Mouse (Mus musculus): Measurements from ENCODE around the gene Hes5.

- TF ChIP-seq CTCF (IDR thresholded peaks at IDR 0.05; ENCODE audit: borderline replicate concordance, extremely low read depth, insufficient read depth, insufficient read length): no peak
- no peak for TF ChIP-seq POLR2A (IDR thresholded peaks at IDR 0.05; ENCODE audit: borderline replicate concordance, extremely low read depth, insufficient read depth, insufficient read length, poor library complexity, severe bottlenecking)
Observed at GRCm38 (mm10) chr4:154994876-154995275, 34.2 kb downstream of the Hes5 start.
